Mouse (Mus musculus): ENCODE results near the gene Fcna.
A peak's percentile ranks its signal among the peaks of the same experiment; 100 is the strongest.

GRCm38 (mm10) chr2:25639890-25640289 is 12.1 kb upstream of the Fcna start:
- TF ChIP-seq CTCF (conservative IDR thresholded peaks at IDR 0.05; ENCODE audit: low read length): peak; percentile 73
- no peak for TF ChIP-seq POU5F1 (IDR thresholded peaks at IDR 0.05; ENCODE audit: borderline replicate concordance, low read length)
- TF ChIP-seq NANOG (IDR thresholded peaks at IDR 0.05; ENCODE audit: borderline replicate concordance, low read length): no peak
